Mouse (Mus musculus) CH12.LX (cell line): ENCODE measurements around the gene Pom121.

Experiments used
- CHD1 ChIP-seq: IDR thresholded peaks from 2 replicates; pipeline ENCODE4 v1.6.1; 2012; ENCODE audit warnings: low read depth, low read length, improper control_type of control experiment, inconsistent platforms
- CTCF ChIP-seq, 2 experiments: IDR thresholded peaks in 1 of 2; conservative IDR thresholded peaks in 1 of 2; 2 replicates each; pipeline ENCODE4 v1.5.1; 2011 to 2012; ENCODE audit warnings: low read depth in 2 of 2, low read length in 2 of 2, improper control_type of control experiment in 1 of 2, inconsistent platforms in 1 of 2, mild to moderate bottlenecking in 1 of 2, moderate library complexity in 1 of 2
- JUND ChIP-seq: conservative IDR thresholded peaks from 2 replicates; pipeline ENCODE4 v1.6.1; 2011; ENCODE audit warnings: low read depth, low read length, improper control_type of control experiment

DNA sequence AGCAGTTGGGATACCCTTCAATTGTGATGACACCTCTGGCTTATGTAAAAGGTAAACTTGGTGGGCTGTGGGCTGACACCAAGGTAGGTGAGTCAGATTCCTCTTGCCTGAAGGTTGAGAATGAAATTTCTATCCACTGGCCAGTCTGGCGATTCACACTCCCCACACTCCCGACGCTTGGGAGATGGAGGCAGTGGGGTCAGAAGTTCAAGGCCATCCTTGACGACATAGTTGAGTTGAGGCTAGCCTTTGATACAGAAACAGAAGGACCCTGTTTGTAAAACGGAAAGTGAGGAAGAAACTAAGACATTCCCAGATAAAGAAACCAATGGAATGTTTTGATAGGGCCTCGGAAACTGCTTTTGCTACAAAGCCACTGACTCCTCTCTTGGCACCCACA, 5.0 kb upstream of the Pom121 start:
- TF ChIP-seq CTCF (conservative IDR thresholded peaks at IDR 0.05 in 1 of 2, IDR thresholded peaks at IDR 0.05 in 1 of 2; ENCODE audit: low read depth in 2 of 2, low read length in 2 of 2) (no peak), JUND (no peak), CHD1 (no peak)
